Mouse (Mus musculus): Measurements from ENCODE around the gene Actl11.
A peak's percentile ranks its signal among the peaks of the same experiment; 100 is the strongest.

Actl11 gene

GRCm38 (mm10) chr9:107919441-107919840 lies 8.8 kb upstream of the Actl11 start:
- DNase-seq (ENCODE audit: low spot score): no peak

GRCm38 (mm10) chr9:107923021-107923420 lies 5.2 kb upstream of the Actl11 start:
- no peak for DNase-seq (ENCODE audit: low spot score)

GRCm38 (mm10) chr9:107923956-107924355 lies 4.3 kb upstream of the Actl11 start:
- DNase-seq (ENCODE audit: low spot score): peak; percentile 84

- DNase-seq (ENCODE audit: low spot score): no peak
Observed at GRCm38 (mm10) chr9:107925251-107925650, 3.0 kb upstream of the Actl11 start.

GRCm38 (mm10) chr9:107926920-107927420 lies 1.3 kb upstream of the Actl11 start:
- no peak for DNase-seq (ENCODE audit: low spot score)

- DNase-seq (ENCODE audit: low spot score): no peak
Observed at GRCm38 (mm10) chr9:107927749-107928148, 520 bp upstream of the Actl11 start.

GRCm38 (mm10) chr9:107932221-107932620 lies 4.0 kb downstream of the Actl11 start:
- DNase-seq (ENCODE audit: low spot score): no peak

- no peak for DNase-seq (ENCODE audit: low spot score)
Observed at GRCm38 (mm10) chr9:107934146-107934545, 5.9 kb downstream of the Actl11 start.

GRCm38 (mm10) chr9:107935374-107935773 lies 7.1 kb downstream of the Actl11 start, which contains the start of gene Camkv:
TSS of gene Camkv (plus strand) at chr9:107935674.
- DNase-seq (ENCODE audit: low spot score): no peak

- DNase-seq (ENCODE audit: low spot score): no peak
Observed at GRCm38 (mm10) chr9:107935790-107936214, 7.5 kb downstream of the Actl11 start.

- no peak for DNase-seq (ENCODE audit: low spot score)
Observed at GRCm38 (mm10) chr9:107936215-107936822, 8.1 kb downstream of the Actl11 start.

GRCm38 (mm10) chr9:107936831-107937230 lies 8.6 kb downstream of the Actl11 start:
- DNase-seq (ENCODE audit: low spot score): no peak

GRCm38 (mm10) chr9:107947241-107948194 lies 19.2 kb downstream of the Actl11 start:
- no peak for DNase-seq (ENCODE audit: low spot score)

GRCm38 (mm10) chr9:107949184-107949921 lies 21.1 kb downstream of the Actl11 start:
- no peak for DNase-seq (ENCODE audit: low spot score)

GRCm38 (mm10) chr9:107949922-107950235 lies 21.6 kb downstream of the Actl11 start, which contains the start of gene Traip:
TSS of gene Traip (plus strand) at chr9:107950136.
- no peak for DNase-seq (ENCODE audit: low spot score)

GRCm38 (mm10) chr9:107950460-107951355 lies 22.4 kb downstream of the Actl11 start:
- peak; percentile 95 for DNase-seq (ENCODE audit: low spot score)

GRCm38 (mm10) chr9:107955613-107956289 lies 27.5 kb downstream of the Actl11 start:
- peak; percentile 80 for DNase-seq (ENCODE audit: low spot score)

GRCm38 (mm10) chr9:107957141-107957540 lies 28.9 kb downstream of the Actl11 start:
- DNase-seq (ENCODE audit: low spot score): no peak

- no peak for DNase-seq (ENCODE audit: low spot score)
Observed at GRCm38 (mm10) chr9:107959896-107960295, 31.6 kb downstream of the Actl11 start.

GRCm38 (mm10) chr9:107960928-107961327 lies 32.7 kb downstream of the Actl11 start:
- no peak for DNase-seq (ENCODE audit: low spot score)

- DNase-seq (ENCODE audit: low spot score): no peak
Observed at GRCm38 (mm10) chr9:107961351-107961762, 33.1 kb downstream of the Actl11 start.

All from adipocyte (in vitro differentiated cells).